Mouse (Mus musculus): ENCODE measurements around the gene Gpr39. TPM values are rescaled to one million over a fixed set of nuclear protein-coding genes. Genes with fewer than 3 reads are reported as not detected.

Gpr39 gene
- polyA plus RNA-seq, 1 experiment from 2014 or later = not detected

GRCm38 (mm10) chr1:125701773-125702172, 25.0 kb downstream of the Gpr39 start:
- WGBS = 72% methylated on average over 7 of the region's 7 CpGs
- peak; percentile 43; the same call in 1 of the 2 replicates for ATAC-seq
- no peak overlapping the region for H3K4me3 ChIP-seq

GRCm38 (mm10) chr1:125702326-125702725, 25.5 kb downstream of the Gpr39 start:
- 77% methylated on average over 8 of the region's 8 CpGs for WGBS
- no peaks in the 10 kb centered on the region for H3K9me3 ChIP-seq (replicated peaks)
- H3K4me3 ChIP-seq = no peak overlapping the region
- H3K27me3 ChIP-seq = no peaks in the 10 kb centered on the region
- no peak overlapping the region for H3K4me2 ChIP-seq
- ATAC-seq = no peak
- H3K4me1 ChIP-seq = peaks cover 7% of the 10 kb centered on the region; the same call in 1 of the 2 replicates
- no peak overlapping the region for H3K9ac ChIP-seq
- no peaks in the 10 kb centered on the region for H3K36me3 ChIP-seq (ENCODE audit: poor library complexity, severe bottlenecking)
- H3K27ac ChIP-seq = no peak overlapping the region

More at GRCm38 (mm10) chr1:125701773-125702172, 25.0 kb downstream of the Gpr39 start:
- no peaks in the 10 kb centered on the region for H3K36me3 ChIP-seq (ENCODE audit: poor library complexity, severe bottlenecking)
- H3K9me3 ChIP-seq (replicated peaks) = no peaks in the 10 kb centered on the region
- peaks cover 7% of the 10 kb centered on the region; the same call in 1 of the 2 replicates for H3K4me1 ChIP-seq
- H3K9ac ChIP-seq = no peak overlapping the region
- no peak overlapping the region for H3K27ac ChIP-seq
- no peaks in the 10 kb centered on the region for H3K27me3 ChIP-seq
- H3K4me2 ChIP-seq = no peak overlapping the region

GRCm38 (mm10) chr1:125705412-125705811, 28.6 kb downstream of the Gpr39 start:
- Histone ChIP-seq H3K9me3 (replicated peaks) (0 out of 2 replicates have a peak, but pooled peaks cover 3% of the 10 kb centered on the region), H3K4me1 (peaks cover 7% of the 10 kb centered on the region; the same call in 1 of the 2 replicates), H3K36me3 (ENCODE audit: poor library complexity, severe bottlenecking) (no peaks in the 10 kb centered on the region), H3K4me3 (no peak overlapping the region), H3K4me2 (no peak overlapping the region), H3K27me3 (no peaks in the 10 kb centered on the region), H3K27ac (no peak overlapping the region), H3K9ac (no peak overlapping the region)
- 86% methylated on average over 3 of the region's 3 CpGs for WGBS
- ATAC-seq = no peak

- WGBS = 57% methylated on average over 3 of the region's 3 CpGs
- no peaks in the 10 kb centered on the region for H3K27me3 ChIP-seq
- no peak overlapping the region for H3K4me2 ChIP-seq
- H3K9me3 ChIP-seq (replicated peaks) = no peaks in the 10 kb centered on the region
- H3K9ac ChIP-seq = no peak overlapping the region
- ATAC-seq = no peak
- H3K36me3 ChIP-seq (ENCODE audit: poor library complexity, severe bottlenecking) = no peaks in the 10 kb centered on the region
- H3K27ac ChIP-seq = no peak overlapping the region
- H3K4me3 ChIP-seq = no peak overlapping the region
- H3K4me1 ChIP-seq = peaks cover 13% of the 10 kb centered on the region
These were observed 38.5 kb downstream of the Gpr39 start for GRCm38 (mm10) chr1:125715286-125715685.

GRCm38 (mm10) chr1:125716241-125716640, 39.4 kb downstream of the Gpr39 start:
- no peaks in the 10 kb centered on the region for H3K27me3 ChIP-seq
- peak; percentile 36 for ATAC-seq
- H3K4me3 ChIP-seq = no peak overlapping the region
- 50% methylated on average over 6 of the region's 6 CpGs for WGBS
- H3K9me3 ChIP-seq (replicated peaks) = no peaks in the 10 kb centered on the region
- no peak overlapping the region for H3K9ac ChIP-seq
- no peaks in the 10 kb centered on the region for H3K36me3 ChIP-seq (ENCODE audit: poor library complexity, severe bottlenecking)
- H3K27ac ChIP-seq = no peak overlapping the region; the same call in 1 of the 2 replicates
- peaks cover 13% of the 10 kb centered on the region for H3K4me1 ChIP-seq
- H3K4me2 ChIP-seq = no peak overlapping the region

GRCm38 (mm10) chr1:125717906-125718305, 41.1 kb downstream of the Gpr39 start:
- ATAC-seq = no peak
- H3K9ac ChIP-seq = no peak overlapping the region
- no peak overlapping the region for H3K4me3 ChIP-seq
- no peaks in the 10 kb centered on the region for H3K36me3 ChIP-seq (ENCODE audit: poor library complexity, severe bottlenecking)
- H3K27me3 ChIP-seq = no peaks in the 10 kb centered on the region
- H3K4me2 ChIP-seq = no peak overlapping the region
- peaks cover 13% of the 10 kb centered on the region for H3K4me1 ChIP-seq
- WGBS = 92% methylated on average over 5 of the region's 5 CpGs
- no peaks in the 10 kb centered on the region for H3K9me3 ChIP-seq (replicated peaks)
- no peak overlapping the region for H3K27ac ChIP-seq

- no peak for ATAC-seq
- WGBS = 91% methylated on average over 6 of the region's 6 CpGs
- H3K36me3 ChIP-seq (ENCODE audit: poor library complexity, severe bottlenecking) = no peaks in the 10 kb centered on the region
- H3K9ac ChIP-seq = no peak overlapping the region
- no peak overlapping the region for H3K4me3 ChIP-seq
- H3K27me3 ChIP-seq = no peaks in the 10 kb centered on the region
- no peaks in the 10 kb centered on the region for H3K9me3 ChIP-seq (replicated peaks)
- no peak overlapping the region for H3K27ac ChIP-seq
- H3K4me2 ChIP-seq = no peak overlapping the region
- H3K4me1 ChIP-seq = peaks cover 13% of the 10 kb centered on the region
These were observed 42.3 kb downstream of the Gpr39 start for GRCm38 (mm10) chr1:125719127-125719526.

- 93% methylated on average over 12 of the region's 12 CpGs for WGBS
- no peak overlapping the region for H3K4me2 ChIP-seq
- no peak overlapping the region for H3K9ac ChIP-seq
- ATAC-seq = no peak
- H3K4me1 ChIP-seq = peaks cover 10% of the 10 kb centered on the region; the same call in 1 of the 2 replicates
- H3K4me3 ChIP-seq = no peak overlapping the region
- H3K9me3 ChIP-seq (replicated peaks) = no peaks in the 10 kb centered on the region
- no peaks in the 10 kb centered on the region for H3K36me3 ChIP-seq (ENCODE audit: poor library complexity, severe bottlenecking)
- no peaks in the 10 kb centered on the region; the same call in 1 of the 2 replicates for H3K27me3 ChIP-seq
- no peak overlapping the region for H3K27ac ChIP-seq
These were observed 44.4 kb downstream of the Gpr39 start for GRCm38 (mm10) chr1:125721104-125721758.

GRCm38 (mm10) chr1:125724304-125724703, 47.5 kb downstream of the Gpr39 start:
- H3K27me3 ChIP-seq = no peaks in the 10 kb centered on the region; the same call in 1 of the 2 replicates
- no peaks in the 10 kb centered on the region for H3K36me3 ChIP-seq (ENCODE audit: poor library complexity, severe bottlenecking)
- H3K27ac ChIP-seq = no peak overlapping the region
- H3K4me1 ChIP-seq = 0 out of 2 replicates have a peak, but pooled peaks cover 6% of the 10 kb centered on the region
- H3K9me3 ChIP-seq (replicated peaks) = no peaks in the 10 kb centered on the region
- ATAC-seq = peak; percentile 50; the same call in 1 of the 2 replicates
- 84% methylated on average over 5 of the region's 5 CpGs for WGBS
- no peak overlapping the region for H3K4me2 ChIP-seq
- no peak overlapping the region for H3K4me3 ChIP-seq
- no peak overlapping the region for H3K9ac ChIP-seq

GRCm38 (mm10) chr1:125729025-125729565, 52.3 kb downstream of the Gpr39 start:
- Histone ChIP-seq H3K36me3 (ENCODE audit: poor library complexity, severe bottlenecking) (no peaks in the 10 kb centered on the region), H3K27me3 (no peaks in the 10 kb centered on the region; the same call in 1 of the 2 replicates), H3K9me3 (replicated peaks) (no peaks in the 10 kb centered on the region), H3K4me3 (no peak overlapping the region), H3K4me2 (no peak overlapping the region), H3K9ac (no peak overlapping the region), H3K27ac (no peak overlapping the region), H3K4me1 (peaks cover 17% of the 10 kb centered on the region)
- no peak for ATAC-seq
- WGBS = 65% methylated on average over 6 of the region's 6 CpGs

- Histone ChIP-seq H3K27ac (no peak overlapping the region), H3K9me3 (replicated peaks) (no peaks in the 10 kb centered on the region)
- 48% methylated on average over 13 of the region's 13 CpGs for WGBS
These were observed 53.1 kb downstream of the Gpr39 start for GRCm38 (mm10) chr1:125729731-125730536.

GRCm38 (mm10) chr1:125730537-125730880, 53.7 kb downstream of the Gpr39 start:
- Histone ChIP-seq H3K27ac (no peak overlapping the region), H3K27me3 (no peaks in the 10 kb centered on the region; the same call in 1 of the 2 replicates), H3K4me2 (no peak overlapping the region), H3K9ac (no peak overlapping the region), H3K9me3 (replicated peaks) (no peaks in the 10 kb centered on the region), H3K4me3 (no peak overlapping the region), H3K4me1 (peaks cover 17% of the 10 kb centered on the region), H3K36me3 (ENCODE audit: poor library complexity, severe bottlenecking) (no peaks in the 10 kb centered on the region)
- ATAC-seq = no peak
- 83% methylated on average over 6 of the region's 6 CpGs for WGBS

More at GRCm38 (mm10) chr1:125729731-125730536, 53.1 kb downstream of the Gpr39 start:
- no peak overlapping the region for H3K4me3 ChIP-seq
- no peak overlapping the region for H3K4me2 ChIP-seq
- H3K4me1 ChIP-seq = peaks cover 17% of the 10 kb centered on the region
- H3K9ac ChIP-seq = no peak overlapping the region
- no peaks in the 10 kb centered on the region for H3K36me3 ChIP-seq (ENCODE audit: poor library complexity, severe bottlenecking)
- ATAC-seq = peak; percentile 56; the same call in 1 of the 2 replicates
- H3K27me3 ChIP-seq = no peaks in the 10 kb centered on the region; the same call in 1 of the 2 replicates
